Mouse (Mus musculus) cortical plate, adult 2 months (tissue): ENCODE measurements around the gene Hist1h2bg.

ENCODE experiments used
- CTCF ChIP-seq: fragments of 200-500 bp; IDR thresholded peaks from 2 replicates; pipeline ENCODE4 v1.5.1; 2011; ENCODE audit warnings: mild to moderate bottlenecking, control low read depth, low read length; ENCODE audit not compliant: insufficient read depth; ENCODE audit errors: extremely low read depth
- POLR2A ChIP-seq: fragments of 200-500 bp; IDR thresholded peaks from 2 replicates; pipeline ENCODE4 v1.6.1; 2011; ENCODE audit warnings: mild to moderate bottlenecking, low read length, control low read depth; ENCODE audit not compliant: insufficient read depth; ENCODE audit errors: extremely low read depth

- TF ChIP-seq CTCF: no peak
- no peak for TF ChIP-seq POLR2A
Observed at GRCm38 (mm10) chr13:23604452-23604851, 33.3 kb downstream of the Hist1h2bg start.
